Mouse (Mus musculus) gastrocnemius, adult 18-20 months (tissue): ENCODE data around the gene Olfr1055. TPM values are rescaled to one million over a fixed set of nuclear protein-coding genes. Genes with fewer than 3 reads are reported as not detected.
"Not testable (repeated sequence)": the region's sequence is repeated elsewhere in the genome, so short reads cannot be mapped to it uniquely, and the experiment has no call there.

Experiments used
- DNase-seq: peaks from one replicate; pipeline ENCODE4 v3.0.0; 2021; ENCODE audit warnings: low spot score
- long read RNA-seq, 2 experiments: library from polyadenylated mRNA; stranded (forward); transcript quantifications; one replicate each; pipeline ENCODE4 v2.0.0; 2021
- total RNA-seq, 2 experiments: library from RNA; stranded (reverse); gene quantifications; 2 replicates each; pipeline ENCODE4 v1.2.3; 2021

Gene Olfr1055
- total RNA-seq: not detected
- long read RNA-seq, experiment 1: 0 reads
- long read RNA-seq, experiment 2: 0 reads

GRCm38 (mm10) chr2:86350184-86350583 lies at the start of gene Olfr1055:
Gene Olfr1055 (minus strand): TSS chr2:86350284.
- DNase-seq: no peak

GRCm38 (mm10) chr2:86395114-86395513 lies 45.0 kb upstream of the Olfr1055 start:
- DNase-seq: no peak

- not testable (repeated sequence) for DNase-seq
These were observed 38.4 kb upstream of the Olfr1055 start, which contains the start of gene Olfr1058 for GRCm38 (mm10) chr2:86388461-86388860. Gene Olfr1058 (minus strand): TSS chr2:86388561.

GRCm38 (mm10) chr2:86378293-86378692 lies 28.2 kb upstream of the Olfr1055 start, which contains the start of gene Olfr1057:
Gene Olfr1057 (minus strand): TSS chr2:86378393.
- no peak for DNase-seq

GRCm38 (mm10) chr2:86366342-86366741 lies 16.3 kb upstream of the Olfr1055 start:
- not testable (repeated sequence) for DNase-seq

GRCm38 (mm10) chr2:86362369-86362768 lies 12.3 kb upstream of the Olfr1055 start, which contains the start of gene Olfr1056:
Gene Olfr1056 (minus strand): TSS chr2:86362469.
- no peak for DNase-seq

- DNase-seq: not testable (repeated sequence)
These were observed 1.7 kb upstream of the Olfr1055 start for GRCm38 (mm10) chr2:86351751-86352150.

GRCm38 (mm10) chr2:86335333-86335732 lies 14.8 kb downstream of the Olfr1055 start, which contains the start of gene Olfr1054:
Gene Olfr1054 (minus strand): TSS chr2:86335433.
- DNase-seq: no peak

- no peak for DNase-seq
These were observed 34.9 kb downstream of the Olfr1055 start, which contains the start of gene Olfr1053 for GRCm38 (mm10) chr2:86315184-86315583. Gene Olfr1053 (minus strand): TSS chr2:86315284.

Other genes with a start within 250 kb of the Olfr1055 start
- gene Olfr1039, start 214.4 kb downstream of the Olfr1055 start, total RNA-seq: not detected
- not detected for gene Olfr1040, start 203.6 kb downstream of the Olfr1055 start, total RNA-seq
- gene Olfr1042, start 188.4 kb downstream of the Olfr1055 start, total RNA-seq: not detected
- not detected for gene Olfr1043, start 182.8 kb downstream of the Olfr1055 start, total RNA-seq
- gene Olfr1044, start 172.5 kb downstream of the Olfr1055 start, total RNA-seq: not detected
- gene Olfr52, start 164.6 kb downstream of the Olfr1055 start, total RNA-seq: not detected
- gene Olfr1045, start 147.3 kb downstream of the Olfr1055 start, total RNA-seq: not detected
- gene Olfr1046, start 131.0 kb downstream of the Olfr1055 start, total RNA-seq: not detected
- gene Olfr1047, start 118.9 kb downstream of the Olfr1055 start, total RNA-seq: not detected
- gene Olfr1048, start 110.0 kb downstream of the Olfr1055 start, total RNA-seq: not detected
- gene Olfr1049, start 92.0 kb downstream of the Olfr1055 start, total RNA-seq: not detected
- not detected for gene Olfr1051, start 71.2 kb downstream of the Olfr1055 start, total RNA-seq
- not detected for gene Olfr1052, start 57.8 kb downstream of the Olfr1055 start, total RNA-seq
- not detected for gene Olfr1053, start 35.0 kb downstream of the Olfr1055 start, total RNA-seq
- gene Olfr1054, start 14.9 kb downstream of the Olfr1055 start, total RNA-seq: not detected
- gene Olfr1056, start 12.2 kb upstream of the Olfr1055 start, total RNA-seq: not detected
- gene Olfr1057, start 28.1 kb upstream of the Olfr1055 start, total RNA-seq: not detected
- not detected for gene Olfr1058, start 38.3 kb upstream of the Olfr1055 start, total RNA-seq
- gene Olfr1061, start 63.8 kb upstream of the Olfr1055 start, total RNA-seq: not detected
- not detected for gene Olfr1062, start 76.5 kb upstream of the Olfr1055 start, total RNA-seq
- gene Olfr1065, start 100.3 kb upstream of the Olfr1055 start, total RNA-seq: not detected
- gene Olfr1066, start 106.0 kb upstream of the Olfr1055 start, total RNA-seq: not detected
- not detected for gene Olfr228, start 137.1 kb upstream of the Olfr1055 start, total RNA-seq
- gene Olfr1076, start 158.2 kb upstream of the Olfr1055 start, total RNA-seq: not detected
- not detected for gene Olfr1079, start 192.2 kb upstream of the Olfr1055 start, total RNA-seq
- not detected for gene Olfr1080, start 208.0 kb upstream of the Olfr1055 start, total RNA-seq
- not detected for gene Olfr1082, start 248.7 kb upstream of the Olfr1055 start, total RNA-seq